Mouse (Mus musculus) mesoderm, embryonic 11.5 days (tissue): ENCODE measurements around the gene Rgs2.

Experiments
- DNase-seq: peaks from one replicate; pipeline ENCODE4 v3.0.0-alpha.2; 2012; ENCODE audit warnings: low read depth, low spot score

Gene Rgs2

GRCm38 (mm10) chr1:143984988-143985625, 18.9 kb downstream of the Rgs2 start:
- no peak for DNase-seq

- no peak for DNase-seq
Measured at GRCm38 (mm10) chr1:143982765-143983312, 21.1 kb downstream of the Rgs2 start.

- no peak for DNase-seq
Measured at GRCm38 (mm10) chr1:143982085-143982764, 21.7 kb downstream of the Rgs2 start.

- no peak for DNase-seq
Measured at GRCm38 (mm10) chr1:143980811-143981210, 23.1 kb downstream of the Rgs2 start.

- no peak for DNase-seq
Measured at GRCm38 (mm10) chr1:143974637-143975036, 29.3 kb downstream of the Rgs2 start.

- DNase-seq = no peak
Measured at GRCm38 (mm10) chr1:143962301-143962700, 41.7 kb downstream of the Rgs2 start.

- DNase-seq = no peak
Measured at GRCm38 (mm10) chr1:143960340-143960739, 43.6 kb downstream of the Rgs2 start.

- DNase-seq = no peak
Measured at GRCm38 (mm10) chr1:143956090-143956489, 47.9 kb downstream of the Rgs2 start.

GRCm38 (mm10) chr1:143952841-143953240, 51.1 kb downstream of the Rgs2 start:
- DNase-seq = no peak
